Mouse (Mus musculus) ovary, postnatal 36 days (tissue): Measurements from ENCODE around the gene Gm973.
A peak's percentile ranks its signal among the peaks of the same experiment; 100 is the strongest.

ENCODE experiments used
- DNase-seq: peaks from one replicate; pipeline ENCODE4 v3.0.0; 2022; ENCODE audit warnings: low spot score, mixed read lengths

The Gm973 gene

DNA sequence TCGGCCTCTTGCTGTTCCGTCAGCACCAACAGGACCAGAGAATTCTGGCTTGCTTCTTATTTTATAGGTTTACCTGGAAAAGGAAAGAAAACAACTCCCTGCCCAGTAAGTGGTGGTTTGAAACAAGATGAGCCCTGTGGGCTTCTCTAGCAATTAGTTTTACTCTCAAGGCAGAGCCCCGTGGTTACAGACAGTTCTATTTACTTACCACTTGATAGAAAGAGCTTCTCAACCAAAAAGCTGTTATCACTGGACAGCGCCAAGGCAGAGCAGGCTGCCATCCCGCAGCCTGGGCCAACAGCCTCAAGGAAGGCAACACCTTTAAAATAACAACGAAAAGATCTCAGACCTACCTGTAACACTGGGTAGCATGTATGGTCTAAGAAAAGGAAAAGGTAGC is 26.2 kb downstream of the Gm973 start:
- no peak for DNase-seq

GRCm38 (mm10) chr1:59543911-59544310 is 27.8 kb downstream of the Gm973 start:
- DNase-seq, result no peak

- DNase-seq, result no peak
These were observed 32.4 kb downstream of the Gm973 start for GRCm38 (mm10) chr1:59548486-59548885.

- no peak for DNase-seq
These were observed 33.1 kb downstream of the Gm973 start for GRCm38 (mm10) chr1:59549036-59549675.

DNA sequence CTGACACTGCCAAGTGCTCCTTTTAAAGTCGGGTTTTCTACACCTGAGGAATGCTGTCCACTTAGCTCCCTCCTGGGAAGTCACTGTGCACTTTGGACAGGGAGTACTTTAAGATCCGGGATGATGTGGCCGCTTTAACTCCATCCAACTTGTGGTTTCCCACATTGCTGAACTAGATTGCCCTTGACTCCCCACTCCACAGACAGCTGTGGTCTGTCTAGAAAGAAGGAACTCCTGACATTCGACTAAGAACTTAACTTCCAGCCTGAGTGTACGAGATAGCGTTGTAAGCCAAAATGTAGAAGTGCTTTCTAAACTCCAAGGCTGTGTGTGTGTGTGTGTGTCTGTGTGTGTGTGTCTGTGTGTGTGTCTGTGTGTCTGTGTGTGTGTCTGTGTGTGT is 34.2 kb downstream of the Gm973 start:
- no peak for DNase-seq

DNA sequence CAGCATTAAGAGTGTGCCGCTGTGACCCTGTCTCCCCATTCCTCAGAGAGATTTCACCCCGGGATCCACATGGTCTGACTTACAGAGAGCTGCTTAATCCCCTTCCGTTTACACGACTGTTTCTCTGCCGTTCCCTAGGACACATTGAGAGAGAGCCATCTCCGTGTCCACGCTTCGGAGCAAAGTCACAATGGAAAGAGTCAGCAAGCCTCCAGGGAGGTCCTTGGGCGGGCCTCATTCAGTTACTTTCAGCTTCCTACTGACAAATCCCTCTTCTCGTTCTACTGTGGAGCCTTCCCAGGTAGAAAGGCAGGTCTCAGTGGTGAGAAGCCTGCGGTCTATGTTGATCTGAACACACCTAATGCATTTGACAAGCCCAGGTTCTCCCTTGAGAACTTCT is 34.9 kb downstream of the Gm973 start:
- DNase-seq, result no peak

GRCm38 (mm10) chr1:59553708-59554107 is 37.6 kb downstream of the Gm973 start:
- DNase-seq, result no peak

DNA sequence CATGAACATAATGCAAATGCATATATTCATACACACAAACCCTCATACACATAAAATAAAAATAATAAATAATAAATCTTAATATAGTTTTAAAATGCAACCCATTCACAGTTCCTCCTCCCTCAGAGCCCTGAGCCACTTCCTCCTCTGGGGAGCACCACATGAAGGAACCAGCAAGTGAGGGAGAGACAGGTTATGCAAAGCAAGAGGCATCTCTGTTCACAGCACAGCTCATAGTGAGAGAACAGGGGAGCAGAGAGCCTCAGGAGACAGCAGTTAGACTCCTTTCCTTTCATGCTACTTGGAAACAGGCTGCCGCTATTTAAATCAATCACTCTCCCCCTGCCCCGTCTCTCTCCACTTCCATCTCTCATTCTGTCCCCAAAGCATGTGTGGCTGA is 47.5 kb downstream of the Gm973 start:
- no peak for DNase-seq

- DNase-seq, result no peak
These were observed 49.7 kb downstream of the Gm973 start for GRCm38 (mm10) chr1:59565804-59566203.

DNA sequence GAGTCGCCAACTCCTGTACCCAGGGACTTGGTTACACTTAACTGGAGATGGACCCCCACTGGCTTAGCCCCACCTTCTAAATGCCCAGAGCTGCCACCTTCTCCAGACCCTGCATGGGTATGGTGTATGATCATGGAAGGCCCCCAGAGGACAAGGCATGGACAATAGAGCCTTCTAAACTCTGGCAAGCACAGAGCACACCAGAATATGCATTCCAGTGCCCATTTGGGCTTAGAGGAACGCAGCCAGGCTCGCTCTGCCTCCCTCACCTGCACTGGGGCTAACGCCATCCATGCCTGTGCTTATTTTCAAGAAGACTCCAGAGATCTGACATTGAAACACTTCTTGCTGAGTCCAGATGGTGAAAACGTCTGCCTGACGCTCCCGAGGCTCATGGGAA is 50.2 kb downstream of the Gm973 start:
- no peak for DNase-seq

GRCm38 (mm10) chr1:59566926-59567325 is 50.9 kb downstream of the Gm973 start:
- DNase-seq, result no peak

- no peak for DNase-seq
These were observed 51.5 kb downstream of the Gm973 start for GRCm38 (mm10) chr1:59567521-59567920.

GRCm38 (mm10) chr1:59568283-59568682 is 52.2 kb downstream of the Gm973 start:
- no peak for DNase-seq

DNA sequence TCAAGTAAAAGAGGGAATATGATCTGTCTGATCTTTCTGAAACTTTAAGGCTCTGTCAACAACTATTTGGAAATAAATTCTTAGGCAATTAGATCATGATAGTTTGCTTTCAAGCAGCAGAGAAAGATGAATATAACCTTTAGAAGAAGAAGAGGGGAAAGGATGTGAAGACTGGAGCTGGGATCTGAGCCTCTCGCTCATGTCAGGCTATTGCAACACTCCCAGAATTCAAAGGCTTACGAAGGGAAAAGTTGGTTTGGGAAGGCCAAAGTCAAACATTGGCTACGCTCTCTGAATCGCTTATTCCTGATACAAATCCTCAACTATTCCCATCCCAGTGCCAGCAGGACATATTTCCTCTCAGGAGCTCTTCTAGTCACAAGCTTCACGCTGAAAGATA is 53.2 kb downstream of the Gm973 start:
- DNase-seq, result no peak

DNA sequence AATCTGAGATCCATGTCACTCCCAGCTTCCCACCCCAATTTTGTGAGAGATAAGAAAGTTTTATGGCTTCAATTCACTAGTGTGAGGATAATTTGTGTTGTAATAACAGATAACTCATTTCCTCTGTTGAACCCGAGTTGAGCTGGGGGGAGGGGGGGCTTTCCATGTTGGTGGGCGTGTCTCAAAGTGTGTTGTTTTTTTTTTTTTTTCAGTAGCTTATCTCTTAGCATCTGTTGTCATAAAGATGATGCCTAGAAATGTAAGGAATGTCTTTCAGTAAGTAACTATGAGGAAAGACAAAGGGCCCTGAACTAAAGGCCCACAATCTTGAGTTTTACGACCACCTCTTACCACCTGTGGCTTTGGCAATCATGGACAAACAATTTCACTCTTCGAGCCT is 54.7 kb downstream of the Gm973 start:
- no peak for DNase-seq

- DNase-seq, result no peak
These were observed 55.4 kb downstream of the Gm973 start for GRCm38 (mm10) chr1:59571502-59571901.

DNA sequence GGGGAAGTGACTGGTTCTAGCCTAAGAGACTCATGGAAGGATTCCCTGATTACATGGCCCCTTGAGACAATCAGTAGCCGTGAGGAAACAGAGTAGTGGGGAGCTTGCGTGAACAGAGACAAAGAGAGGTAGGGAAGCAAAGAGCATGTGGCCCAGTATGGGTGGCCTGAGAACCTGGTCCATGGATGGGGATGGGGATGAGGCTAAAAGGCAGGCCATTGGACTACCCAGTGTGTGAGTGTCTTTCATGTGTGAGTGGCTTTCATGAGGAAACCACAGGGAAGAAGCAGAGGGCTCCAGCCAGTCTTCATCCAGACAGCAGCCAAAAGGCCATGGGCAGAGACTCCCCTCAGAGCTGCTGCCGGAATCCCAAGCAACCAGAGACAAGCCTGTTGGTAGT is 57.8 kb downstream of the Gm973 start:
- DNase-seq, result no peak

- no peak for DNase-seq
These were observed 58.5 kb downstream of the Gm973 start for GRCm38 (mm10) chr1:59574262-59575187.

- DNase-seq, result no peak
These were observed 62.7 kb downstream of the Gm973 start for GRCm38 (mm10) chr1:59578770-59579169.

DNA sequence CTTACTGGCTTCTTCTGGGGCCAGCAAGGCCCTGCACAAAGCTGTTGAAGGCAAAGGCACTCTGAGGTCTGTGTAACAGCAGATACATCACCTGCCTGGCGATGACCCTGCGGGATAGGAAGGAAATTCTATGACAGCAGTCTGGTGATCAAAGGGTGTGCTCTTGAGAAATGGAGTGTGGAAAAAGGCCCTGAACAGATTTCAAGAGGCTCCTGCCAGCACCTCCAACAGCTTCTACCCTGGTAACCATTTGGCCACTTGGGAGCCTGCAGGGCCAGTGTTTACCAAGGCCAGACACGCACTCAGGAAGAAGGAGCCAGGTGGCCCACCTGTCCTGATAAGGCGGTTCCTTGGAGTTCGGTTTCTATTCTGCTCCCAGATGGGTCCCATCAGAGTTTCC is 63.3 kb downstream of the Gm973 start:
- no peak for DNase-seq

DNA sequence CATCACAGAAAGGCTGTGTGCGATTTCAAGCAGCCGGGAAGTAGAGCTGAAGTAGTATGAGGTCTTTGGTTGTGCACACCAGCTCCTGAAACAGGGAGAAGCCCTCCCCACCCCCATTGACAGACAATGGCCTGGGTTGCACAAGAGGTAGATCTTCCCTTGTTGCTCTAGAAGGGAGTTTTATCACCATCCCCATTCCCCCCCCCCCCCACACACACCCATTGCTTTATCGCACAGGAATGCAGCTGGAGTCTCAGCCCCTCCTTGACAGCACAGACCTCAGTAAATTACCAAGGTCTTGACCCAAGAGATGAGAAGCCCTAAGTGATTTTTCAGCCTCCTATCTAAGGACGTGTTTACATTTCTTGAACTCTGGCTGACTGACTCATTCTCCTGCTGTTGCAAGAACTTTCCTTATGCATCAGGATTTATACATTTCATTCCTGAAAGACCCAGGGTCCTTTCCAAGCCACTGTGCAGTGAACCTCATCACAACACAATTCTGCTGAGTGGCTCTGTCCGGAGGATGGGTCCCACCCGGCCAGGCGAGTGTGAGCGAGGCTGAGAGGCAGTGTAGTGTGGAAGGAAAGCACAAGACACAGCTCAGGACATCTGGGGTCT is 64.2 kb downstream of the Gm973 start:
- DNase-seq, result peak; percentile 16

- no peak for DNase-seq
These were observed 64.8 kb downstream of the Gm973 start for GRCm38 (mm10) chr1:59580880-59581279.
